Mouse (Mus musculus) midbrain, embryonic 11.5 days (tissue): ENCODE measurements at regions not wholly inside any gene's neighbourhood (a gene's known extent, or its start where the extent isn't known, plus 50 kb on each side); places are given as distances from the start of the nearest gene placed in this dataset.

ENCODE experiments used
- ATAC-seq: fragments of 200-750 bp; cut with Nextera tagmentation; 2 replicates; pipeline ENCODE4 v1.8.0; 2017; ENCODE audit warnings: moderate TSS enrichment, moderate library complexity; ENCODE audit not compliant: low FRiP score
- DNase-seq: peaks from one replicate; pipeline ENCODE4 v3.0.0; 2015; ENCODE audit warnings: low spot score; ENCODE audit errors: missing footprints
- H3K27ac ChIP-seq: fragments of 300-500 bp; sonication (generic); 2 replicates; pipeline ENCODE4 v1.5.1; 2014; ENCODE audit warnings: low read depth, low read length
- H3K27me3 ChIP-seq: fragments of 300-500 bp; sonication (generic); 2 replicates; pipeline ENCODE4 v1.6.1; 2014; ENCODE audit warnings: mild to moderate bottlenecking, low read length, moderate library complexity, mixed read lengths; ENCODE audit not compliant: control insufficient read depth, insufficient read depth
- H3K36me3 ChIP-seq: fragments of 300-500 bp; sonication (generic); 2 replicates; pipeline ENCODE4 v1.6.1; 2014; ENCODE audit warnings: mild to moderate bottlenecking, low read length, moderate library complexity, mixed read lengths; ENCODE audit not compliant: control insufficient read depth, insufficient read depth
- H3K4me1 ChIP-seq: fragments of 300-500 bp; sonication (generic); 2 replicates; pipeline ENCODE4 v1.6.1; 2014; ENCODE audit warnings: low read length; ENCODE audit not compliant: control insufficient read depth, insufficient read depth
- H3K4me2 ChIP-seq: fragments of 300-500 bp; sonication (generic); 2 replicates; pipeline ENCODE4 v1.6.1; 2014; ENCODE audit warnings: mild to moderate bottlenecking, moderate library complexity
- H3K4me3 ChIP-seq: fragments of 300-500 bp; sonication (generic); 2 replicates; pipeline ENCODE4 v1.5.1; 2014; ENCODE audit warnings: low read depth, low read length
- H3K9ac ChIP-seq: fragments of 300-500 bp; sonication (generic); 2 replicates; pipeline ENCODE4 v1.6.1; 2014; ENCODE audit warnings: low read length
- H3K9me3 ChIP-seq: fragments of 300-500 bp; sonication (generic); 2 replicates; pipeline ENCODE4 v1.6.1; 2016; ENCODE audit warnings: low read length; ENCODE audit not compliant: control insufficient read depth
- WGBS: fragments of 180-500 bp; shearing (Covaris S2); extraction: QIAGEN DNeasy Blood & Tissue Kit; methylation state at CpG from one replicate; pipeline ENCODE4 v1.1.7; 2014; 5-methylcytosine and 5-hydroxymethylcytosine counted together

- DNase-seq (peak; percentile 70), ATAC-seq (peak; percentile 58; the same call in 1 of the 2 replicates)
- Histone ChIP-seq H3K9ac (no peak overlapping the region), H3K4me3 (no peak overlapping the region), H3K4me1 (peaks cover 2% of the 10 kb centered on the region; the same call in 1 of the 2 replicates), H3K27me3 (no peaks in the 10 kb centered on the region), H3K36me3 (no peaks in the 10 kb centered on the region), H3K4me2 (no peak overlapping the region), H3K9me3 (no peaks in the 10 kb centered on the region), H3K27ac (no peak overlapping the region)
- 67% methylated on average over 15 of the region's 15 CpGs for WGBS
Measured at GRCm38 (mm10) chr13:101286029-101286917, 453.0 kb upstream of the Slc30a5 start.

- no peak overlapping the region for H3K4me2 ChIP-seq
- H3K4me3 ChIP-seq, result no peak overlapping the region
- no peaks in the 10 kb centered on the region for H3K9me3 ChIP-seq
- WGBS, result 86% methylated on average over 1 of the region's 1 CpGs
- ATAC-seq (no peak), DNase-seq (no peak)
- H3K27ac ChIP-seq, result no peak overlapping the region
- H3K36me3 ChIP-seq, result no peaks in the 10 kb centered on the region
- no peaks in the 10 kb centered on the region for H3K27me3 ChIP-seq
- no peaks in the 10 kb centered on the region for H3K4me1 ChIP-seq
- H3K9ac ChIP-seq, result no peak overlapping the region
Measured at GRCm38 (mm10) chr13:101278127-101278526, 444.9 kb upstream of the Slc30a5 start.

DNA sequence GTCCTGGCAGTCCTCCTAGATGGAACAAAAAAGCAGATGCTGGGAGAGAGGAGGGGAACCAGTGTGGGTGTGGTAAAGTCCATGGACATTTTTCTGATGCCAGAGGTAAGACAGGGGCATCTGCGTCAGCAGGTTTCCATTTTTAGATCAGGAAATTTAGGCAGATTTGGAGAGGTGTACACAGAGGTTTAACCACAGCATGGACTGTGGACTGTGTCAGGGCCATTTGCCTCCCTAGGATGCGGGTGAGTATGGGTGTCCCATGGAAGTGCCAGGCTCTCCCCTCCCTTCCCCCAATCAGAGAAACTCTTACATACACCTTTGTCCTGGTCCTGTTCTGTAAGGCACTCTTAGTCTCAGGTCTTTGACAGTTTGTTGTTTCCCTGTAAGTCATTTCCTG is 443.5 kb upstream of the Slc30a5 start:
- Histone ChIP-seq H3K36me3 (no peaks in the 10 kb centered on the region), H3K4me2 (no peak overlapping the region), H3K9me3 (no peaks in the 10 kb centered on the region), H3K4me1 (no peaks in the 10 kb centered on the region), H3K27ac (no peak overlapping the region), H3K4me3 (no peak overlapping the region), H3K27me3 (no peaks in the 10 kb centered on the region), H3K9ac (no peak overlapping the region)
- no peak for DNase-seq
- ATAC-seq, result no peak
- WGBS, result 94% methylated on average over 2 of the region's 2 CpGs

DNA sequence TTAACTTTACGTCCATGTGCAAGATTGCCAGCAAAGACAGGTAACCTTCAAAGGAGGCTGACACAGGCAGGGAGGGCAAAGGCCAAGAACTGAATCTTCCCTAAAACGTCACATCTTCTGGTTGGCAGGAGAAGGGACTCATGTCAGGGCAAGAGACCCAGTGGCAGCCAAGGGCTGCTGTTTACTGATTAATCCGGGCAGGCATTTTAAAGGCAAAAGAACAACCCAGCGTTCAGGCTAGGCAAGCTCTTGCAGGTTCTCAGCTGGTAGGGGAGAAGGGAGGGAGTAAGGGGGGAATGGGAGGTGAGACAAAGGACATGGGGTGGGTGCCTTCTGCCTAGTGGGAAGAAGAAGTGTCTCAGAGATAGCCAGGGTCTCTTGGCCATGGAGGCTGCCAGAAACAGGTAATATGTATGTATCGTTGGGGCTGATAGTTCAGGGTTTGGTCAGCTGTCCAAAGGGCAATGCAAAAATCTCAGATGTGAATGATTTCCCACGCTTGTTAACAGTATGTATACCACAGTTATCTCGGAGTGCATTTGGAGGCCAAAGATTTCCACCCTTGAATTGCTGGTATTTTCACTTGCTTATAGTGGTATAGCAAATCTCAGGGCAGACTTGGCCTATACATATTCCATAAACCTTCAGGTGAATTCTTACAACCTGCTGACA is 441.4 kb upstream of the Slc30a5 start:
- H3K9ac ChIP-seq, result no peak overlapping the region
- no peak overlapping the region for H3K4me3 ChIP-seq
- DNase-seq, result peak; percentile 71
- no peaks in the 10 kb centered on the region for H3K27me3 ChIP-seq
- ATAC-seq, result no peak
- no peaks in the 10 kb centered on the region for H3K36me3 ChIP-seq
- no peak overlapping the region for H3K4me2 ChIP-seq
- H3K4me1 ChIP-seq, result no peaks in the 10 kb centered on the region
- WGBS, result 73% methylated on average over 7 of the region's 7 CpGs
- no peaks in the 10 kb centered on the region for H3K9me3 ChIP-seq
- H3K27ac ChIP-seq, result no peak overlapping the region

- no peak overlapping the region for H3K9ac ChIP-seq
- ATAC-seq (no peak), DNase-seq (peak; percentile 12)
- H3K36me3 ChIP-seq, result no peaks in the 10 kb centered on the region
- H3K4me2 ChIP-seq, result no peak overlapping the region
- no peak overlapping the region for H3K4me3 ChIP-seq
- H3K9me3 ChIP-seq, result no peaks in the 10 kb centered on the region
- H3K27me3 ChIP-seq, result no peaks in the 10 kb centered on the region
- no peaks in the 10 kb centered on the region for H3K4me1 ChIP-seq
- no peak overlapping the region for H3K27ac ChIP-seq
- 93% methylated on average over 7 of the region's 7 CpGs for WGBS
Measured at GRCm38 (mm10) chr13:101273321-101273720, 440.1 kb upstream of the Slc30a5 start.

DNA sequence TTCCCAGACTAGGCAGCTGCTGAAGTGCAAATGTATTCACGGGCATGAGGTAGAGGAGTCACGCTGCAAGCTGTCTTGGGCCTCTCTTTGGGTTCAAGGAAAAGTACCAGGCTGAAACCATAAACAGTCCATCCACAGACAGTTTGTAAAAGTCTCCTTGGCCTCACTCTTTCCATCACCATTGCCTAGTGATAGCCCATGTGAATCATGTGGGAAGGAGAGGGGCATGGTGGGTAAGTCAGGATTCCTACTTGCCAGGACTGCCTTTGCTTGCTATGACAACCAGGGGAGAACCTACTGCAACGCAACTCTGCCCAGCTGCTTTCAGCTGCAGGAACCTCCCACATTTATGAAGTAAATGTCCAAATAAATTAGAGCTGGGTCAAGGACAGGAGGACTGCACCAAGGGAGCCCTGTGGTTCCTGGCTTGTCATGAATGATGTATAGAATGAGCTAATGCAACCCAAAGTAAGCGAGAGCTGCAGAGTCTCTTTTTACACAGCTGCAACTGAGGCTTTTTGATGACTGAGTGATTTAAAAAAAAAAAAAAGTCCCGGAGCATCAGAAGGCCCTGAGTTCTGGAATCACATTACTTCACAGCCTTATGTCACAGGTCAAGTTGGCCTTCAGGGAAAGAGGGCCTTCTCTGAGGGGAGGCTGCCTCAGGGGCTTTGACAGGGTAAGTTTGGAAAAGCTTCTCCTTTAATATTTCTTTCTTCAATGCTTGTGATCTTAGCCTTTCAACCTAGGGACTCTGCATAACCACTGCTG is 420.7 kb upstream of the Slc30a5 start:
- Histone ChIP-seq H3K9ac (no peak overlapping the region), H3K4me2 (no peak overlapping the region), H3K9me3 (no peaks in the 10 kb centered on the region), H3K27me3 (no peaks in the 10 kb centered on the region), H3K27ac (no peak overlapping the region), H3K4me1 (no peaks in the 10 kb centered on the region), H3K4me3 (no peak overlapping the region), H3K36me3 (no peaks in the 10 kb centered on the region)
- no peak for ATAC-seq
- DNase-seq, result no peak
- WGBS, result 81% methylated on average over 5 of the region's 5 CpGs

GRCm38 (mm10) chr13:101249369-101249768 is 416.1 kb upstream of the Slc30a5 start:
- 91% methylated on average over 5 of the region's 5 CpGs for whole genome bisulfite sequencing
- no peaks in the 10 kb centered on the region for H3K36me3 ChIP-seq
- H3K4me1 ChIP-seq, result no peaks in the 10 kb centered on the region
- no peak overlapping the region for H3K9ac ChIP-seq
- DNase-seq, result no peak
- no peak for ATAC-seq
- no peaks in the 10 kb centered on the region for H3K9me3 ChIP-seq
- H3K4me3 ChIP-seq, result no peak overlapping the region
- H3K27me3 ChIP-seq, result no peaks in the 10 kb centered on the region
- no peak overlapping the region for H3K4me2 ChIP-seq
- H3K27ac ChIP-seq, result no peak overlapping the region

DNA sequence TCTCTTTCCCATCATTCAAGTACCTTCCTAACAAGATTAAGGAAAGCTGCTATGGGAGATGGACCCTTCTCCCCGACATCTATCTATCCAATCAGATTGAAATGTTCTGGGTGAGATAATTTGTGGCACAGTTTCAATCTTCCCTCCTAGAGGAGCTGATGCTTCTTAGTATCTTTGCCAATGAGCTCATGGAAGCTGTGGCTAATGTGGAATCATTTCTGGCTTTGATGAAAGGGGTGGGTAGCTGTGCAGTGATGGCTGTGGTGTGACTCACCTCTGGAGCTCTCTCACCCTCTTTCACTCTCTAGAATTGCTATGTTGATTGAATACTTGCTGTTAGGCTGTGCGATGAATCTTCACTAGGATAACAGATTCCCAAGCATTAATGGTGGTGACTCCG is 411.1 kb upstream of the Slc30a5 start:
- WGBS, result 86% methylated on average over 3 of the region's 3 CpGs
- H3K4me2 ChIP-seq, result no peak overlapping the region
- ATAC-seq (no peak), DNase-seq (no peak)
- no peaks in the 10 kb centered on the region for H3K4me1 ChIP-seq
- H3K36me3 ChIP-seq, result no peaks in the 10 kb centered on the region
- H3K9me3 ChIP-seq, result no peaks in the 10 kb centered on the region
- no peak overlapping the region for H3K4me3 ChIP-seq
- H3K9ac ChIP-seq, result no peak overlapping the region
- H3K27ac ChIP-seq, result no peak overlapping the region
- H3K27me3 ChIP-seq, result no peaks in the 10 kb centered on the region

- ATAC-seq (no peak), DNase-seq (no peak)
- no peaks in the 10 kb centered on the region for H3K9me3 ChIP-seq
- H3K27ac ChIP-seq, result no peak overlapping the region
- no peaks in the 10 kb centered on the region for H3K27me3 ChIP-seq
- H3K4me2 ChIP-seq, result no peak overlapping the region
- H3K9ac ChIP-seq, result no peak overlapping the region
- H3K36me3 ChIP-seq, result no peaks in the 10 kb centered on the region
- no peak overlapping the region for H3K4me3 ChIP-seq
- peaks cover 4% of the 10 kb centered on the region for H3K4me1 ChIP-seq
Measured at GRCm38 (mm10) chr13:101238860-101239259, 405.6 kb upstream of the Slc30a5 start.
